Mouse (Mus musculus) G1E-ER4 (cell line): ENCODE results near the gene Uap1l1. TPM values are rescaled to one million over a fixed set of nuclear protein-coding genes. Genes with fewer than 3 reads are reported as not detected.

Experiments
- GATA1 ChIP-seq: IDR thresholded peaks from one replicate; pipeline ENCODE4 v1.8.0; 2012; ENCODE audit warnings: low read length, inconsistent platforms
- polyA plus RNA-seq: library from polyadenylated mRNA; stranded (reverse); fragments of >175 nt; gene quantifications from 2 replicates; pipeline ENCODE4 v1.2.3, GENCODE M21; 2012

The Uap1l1 gene
- polyA plus RNA-seq, 1 experiment: 46.3 TPM

DNA sequence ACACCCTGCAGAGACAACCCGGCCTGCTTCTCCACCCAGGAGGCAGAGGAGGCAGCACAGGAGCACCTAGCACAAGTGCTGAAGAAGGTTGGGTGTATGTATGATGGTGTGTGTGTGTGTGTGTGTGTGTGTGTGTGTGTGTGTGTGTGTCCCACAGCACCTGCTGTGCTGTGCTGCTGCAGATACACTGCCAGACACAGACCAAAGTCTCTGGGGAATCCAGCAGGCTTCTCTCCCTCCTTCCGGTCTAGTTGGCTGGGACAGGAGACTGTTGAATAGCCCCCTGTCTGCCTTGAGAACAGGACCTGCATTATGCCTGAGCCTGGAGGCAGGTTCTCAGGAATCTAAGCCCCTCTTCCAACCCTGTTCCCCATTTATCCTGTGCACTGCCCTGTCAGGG, 7.9 kb upstream of the Uap1l1 start:
- no peak for TF ChIP-seq GATA1

DNA sequence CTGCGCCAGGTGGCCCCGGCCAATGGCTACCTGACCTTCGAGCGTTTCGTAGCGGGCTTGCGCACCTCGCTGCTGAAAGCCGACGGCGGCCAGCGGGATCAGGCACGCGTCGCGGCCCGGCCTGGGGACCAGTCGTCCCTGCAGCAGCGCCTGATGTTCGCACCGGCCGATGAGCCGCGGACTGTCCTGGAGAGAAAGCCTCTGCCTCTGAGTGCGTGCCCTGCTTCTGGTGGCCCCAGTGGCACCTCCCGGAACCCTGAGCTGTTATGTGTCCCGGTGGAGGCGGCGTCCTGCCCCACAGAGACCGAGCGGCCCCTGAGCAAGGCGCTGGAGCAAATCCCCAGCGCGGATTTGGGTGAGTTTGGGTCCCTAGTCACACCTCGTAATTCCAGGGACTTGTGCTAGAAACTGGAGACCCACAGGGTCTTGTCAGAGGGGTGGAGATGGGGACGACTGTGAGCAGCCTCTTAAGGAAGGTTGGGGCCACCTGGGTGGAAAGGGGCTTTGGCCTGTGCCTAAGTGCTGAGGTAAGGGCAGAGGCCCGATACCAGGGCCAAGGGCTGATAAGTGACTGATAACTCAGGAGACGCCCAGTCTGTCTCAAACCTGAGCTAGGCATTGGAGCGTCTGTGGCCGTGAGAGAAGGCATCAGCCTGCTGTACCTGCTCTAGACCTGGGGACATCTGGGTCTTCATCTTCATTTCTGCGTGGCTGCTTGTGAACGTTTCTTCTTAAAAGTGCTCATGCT, 7.3 kb upstream of the Uap1l1 start:
- no peak for TF ChIP-seq GATA1

DNA sequence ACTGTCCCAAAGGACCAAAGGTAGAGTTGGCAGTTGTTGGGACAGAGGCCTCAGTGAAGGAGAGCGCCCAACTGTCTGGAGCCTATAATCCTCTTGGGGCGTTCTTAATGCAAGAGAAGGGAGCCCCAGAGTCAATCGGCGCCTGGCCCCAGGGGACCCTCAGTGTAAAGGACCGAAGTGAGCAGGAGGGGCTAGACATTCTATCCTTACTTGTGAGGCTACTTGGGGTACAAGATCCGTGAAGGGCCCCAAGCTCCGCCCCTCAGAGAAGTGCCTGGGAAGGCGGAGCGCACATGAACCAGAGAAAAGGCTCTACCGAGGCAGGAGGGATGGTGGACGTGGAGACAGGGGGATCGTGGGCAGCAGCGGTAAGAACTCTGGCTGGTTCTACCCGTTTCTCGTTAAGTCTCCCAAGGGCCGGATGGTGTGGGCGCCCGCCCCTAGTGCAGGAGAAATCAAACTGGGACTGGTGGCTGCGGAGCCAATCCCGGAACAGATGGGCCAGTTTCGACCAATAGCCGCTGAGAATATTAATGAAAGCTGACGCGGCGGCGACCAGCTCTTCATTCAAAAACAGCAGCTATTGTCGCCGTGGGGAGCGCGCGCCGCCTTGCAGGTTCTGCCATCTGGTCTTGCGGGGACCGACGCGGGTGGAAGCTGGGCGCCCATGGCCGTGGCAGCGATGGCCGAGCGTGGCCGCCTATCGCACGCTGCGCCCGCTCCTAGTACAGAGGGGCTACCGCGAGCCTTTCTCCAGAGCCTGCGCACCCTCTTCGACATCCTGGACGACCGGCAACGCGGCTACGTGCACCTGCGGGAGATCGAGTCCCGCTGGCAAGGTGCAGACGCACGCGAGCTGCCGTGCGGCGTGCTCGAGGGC, 6.5 kb upstream of the Uap1l1 start, which contains the start of gene Sapcd2:
TSS of gene Sapcd2 (plus strand) at position 558 of the 880 bp plus-strand sequence.
- TF ChIP-seq GATA1: no peak

DNA sequence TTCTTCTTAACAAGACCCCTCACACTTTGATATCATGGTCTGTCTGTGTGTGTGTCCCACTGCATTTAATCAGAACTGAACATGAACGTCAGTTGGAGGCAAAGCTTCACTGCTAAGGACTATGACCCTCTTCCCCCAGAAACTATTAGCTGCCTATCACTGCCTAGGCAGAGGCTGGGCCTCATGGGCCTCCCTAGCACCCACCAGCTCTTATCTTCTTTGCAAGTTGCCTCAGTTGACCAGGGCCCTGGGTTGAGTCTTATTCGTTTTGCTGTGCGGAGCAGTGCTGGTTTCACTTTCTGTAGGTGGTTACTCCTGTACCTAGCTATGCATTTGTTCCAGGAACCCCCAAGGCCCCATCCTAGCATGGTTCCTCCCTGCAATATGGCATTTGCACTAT, 4.5 kb upstream of the Uap1l1 start:
- no peak for TF ChIP-seq GATA1

DNA sequence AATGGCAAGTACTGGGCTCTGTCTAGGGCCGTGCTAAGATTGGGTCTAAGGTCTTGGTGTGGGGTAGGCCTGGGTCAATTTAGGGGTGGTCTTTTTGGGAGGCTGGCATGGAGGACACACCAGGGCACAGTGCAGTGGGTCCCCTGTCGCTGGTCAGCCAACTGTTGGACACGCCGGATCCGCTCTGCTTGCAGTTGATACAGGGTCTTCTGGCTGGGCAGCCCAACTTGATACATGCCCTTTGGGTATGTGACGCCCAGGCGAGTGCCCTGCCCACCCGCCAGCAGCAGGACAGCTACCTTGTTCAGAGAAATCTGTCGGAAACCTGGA, 756 bp downstream of the Uap1l1 start:
- TF ChIP-seq GATA1: no peak

DNA sequence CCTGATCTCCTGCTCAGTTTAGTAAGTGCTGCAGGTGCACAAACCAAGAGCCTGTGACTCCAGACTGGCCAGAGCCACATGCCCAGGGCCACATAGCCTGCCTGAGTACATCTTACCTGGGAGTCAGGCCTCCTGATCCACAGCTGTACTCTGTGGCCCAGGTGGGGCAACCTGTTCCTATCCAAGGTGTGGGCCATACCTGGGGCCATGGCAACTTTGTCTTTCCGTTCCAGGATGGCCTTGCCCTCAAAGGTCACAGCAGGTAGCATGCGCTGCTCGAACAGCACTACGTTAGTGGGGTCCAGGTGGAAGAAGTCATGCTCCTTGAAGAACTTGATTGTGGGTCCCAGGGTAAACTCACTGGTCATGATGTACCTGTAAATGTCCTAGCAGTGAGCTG, 1.2 kb downstream of the Uap1l1 start:
- TF ChIP-seq GATA1: no peak

DNA sequence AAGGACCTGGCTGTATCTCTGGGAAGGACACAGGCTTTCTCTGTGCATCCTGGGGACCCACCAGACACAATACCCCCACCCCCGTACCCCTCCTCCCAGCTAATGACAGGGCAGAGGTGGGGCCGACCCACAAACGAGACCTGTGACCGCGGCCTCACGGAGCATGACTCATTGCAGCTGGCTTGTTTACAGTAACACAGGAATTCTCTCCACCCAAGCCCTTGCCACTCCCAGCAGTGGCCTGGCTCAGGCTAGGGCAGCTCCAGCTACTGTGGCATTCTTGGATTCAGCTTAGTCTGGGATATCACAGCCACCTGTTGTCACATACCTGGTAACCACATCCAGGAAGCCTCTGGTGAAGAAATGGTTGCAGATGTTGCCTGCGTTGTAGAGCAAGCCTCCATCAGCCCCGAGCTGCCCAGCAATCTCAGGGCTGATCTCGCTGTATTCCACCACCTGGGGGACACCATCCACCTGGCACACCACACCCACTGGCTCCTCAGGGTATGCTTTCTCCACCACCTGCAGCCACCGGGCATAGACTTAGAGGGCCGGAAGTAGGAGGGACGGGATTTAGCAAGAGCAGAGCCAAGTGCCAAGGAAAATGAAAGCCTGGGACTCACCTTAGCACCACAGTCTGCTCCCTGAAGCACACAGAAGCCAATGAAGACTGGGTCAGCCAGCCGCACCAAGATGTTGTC, 1.9 kb downstream of the Uap1l1 start:
- no peak for TF ChIP-seq GATA1

DNA sequence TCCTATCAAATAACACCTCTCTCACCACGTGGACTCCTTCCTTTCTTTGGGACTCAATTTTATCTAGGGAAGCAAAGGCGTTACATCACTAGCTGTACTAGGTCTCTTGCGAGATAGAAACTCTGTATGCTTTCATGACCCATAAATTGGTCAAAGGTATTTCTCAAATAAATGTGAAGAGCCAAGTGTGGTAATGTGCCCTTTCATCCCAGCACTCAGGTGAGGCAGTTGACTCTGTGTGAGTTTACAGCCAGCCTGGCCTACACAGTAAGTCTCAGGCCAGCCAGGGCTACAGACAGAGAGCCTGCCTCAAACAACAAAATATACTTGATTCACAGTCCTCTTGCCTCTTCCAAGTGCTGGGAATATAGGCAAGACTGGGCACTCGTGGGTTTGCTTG, 5.6 kb downstream of the Uap1l1 start:
- TF ChIP-seq GATA1: no peak

DNA sequence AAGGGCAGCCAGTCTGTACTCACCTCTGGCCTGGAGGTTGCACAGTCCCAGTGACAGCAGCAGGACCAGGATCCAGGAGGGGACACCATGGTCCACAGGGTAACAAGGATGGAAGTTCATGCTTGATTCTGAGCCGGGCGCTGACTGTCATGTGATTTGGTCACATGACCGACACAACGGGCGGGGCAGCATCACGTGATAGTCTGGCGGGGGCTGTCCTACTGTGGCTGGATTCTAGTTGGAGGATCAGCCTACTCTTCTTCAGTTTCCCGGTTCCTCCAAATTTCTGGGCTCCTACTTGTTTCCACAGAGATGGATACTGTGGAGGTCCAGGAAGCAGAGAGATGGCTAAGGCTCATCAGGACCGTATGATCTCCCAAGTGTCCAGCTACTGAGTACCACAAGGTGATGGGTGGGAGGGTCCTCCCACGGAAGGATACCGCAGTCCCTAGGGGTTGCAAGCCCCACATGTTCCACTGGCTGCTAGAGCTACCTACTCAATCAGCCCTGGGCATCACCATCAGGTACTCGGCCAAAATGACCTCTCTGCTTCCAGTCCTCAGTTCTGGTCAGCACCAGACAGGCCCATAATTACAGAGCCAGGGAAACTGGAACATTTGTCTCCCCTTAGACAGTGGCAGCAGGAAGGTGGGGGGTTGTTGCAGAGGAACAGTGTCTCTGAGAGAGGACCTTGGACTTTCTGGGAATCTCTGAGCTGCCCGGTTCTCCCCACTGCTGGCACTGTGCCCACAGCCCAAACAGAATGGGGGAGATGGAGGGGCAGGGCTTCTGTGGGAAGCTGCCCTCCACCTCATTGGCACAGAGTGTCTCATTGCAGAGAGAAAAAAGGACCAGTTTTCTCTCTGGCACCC, 9.0 kb downstream of the Uap1l1 start, which contains the start of gene Dpp7:
TSS of gene Dpp7 (minus strand) at position 152 of the 872 bp plus-strand sequence.
- TF ChIP-seq GATA1: no peak

DNA sequence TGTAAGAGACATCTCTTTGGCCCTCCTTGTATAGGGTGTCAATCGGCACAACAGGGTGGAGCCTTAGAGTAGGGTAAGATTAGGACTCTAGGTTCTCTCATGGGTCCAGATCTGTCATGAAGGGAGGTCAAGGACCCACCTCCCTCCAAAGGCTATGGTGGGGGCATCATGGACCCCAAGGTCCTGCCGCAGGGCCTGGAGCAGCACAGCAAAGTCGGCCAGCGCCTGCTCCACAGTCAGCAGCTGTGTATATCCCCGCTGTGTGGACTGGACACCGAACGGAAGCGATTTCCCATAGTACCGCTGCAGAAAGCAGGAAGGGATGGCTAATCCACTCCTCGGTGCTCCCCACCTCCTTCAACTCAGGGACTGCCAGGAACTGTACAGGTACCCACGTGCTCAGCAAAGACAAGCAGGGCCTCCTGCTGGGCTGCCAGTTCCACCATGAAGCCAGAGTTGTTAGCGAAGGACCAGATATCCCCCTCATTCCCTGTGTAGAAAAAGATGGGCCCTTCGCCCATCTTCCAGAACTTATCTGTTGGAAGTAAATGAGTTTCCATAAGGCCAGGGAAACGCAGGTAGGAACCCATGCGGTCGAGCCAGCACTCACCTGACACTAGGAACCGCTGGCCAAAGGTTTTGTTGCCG, 9.9 kb downstream of the Uap1l1 start:
- no peak for TF ChIP-seq GATA1

DNA sequence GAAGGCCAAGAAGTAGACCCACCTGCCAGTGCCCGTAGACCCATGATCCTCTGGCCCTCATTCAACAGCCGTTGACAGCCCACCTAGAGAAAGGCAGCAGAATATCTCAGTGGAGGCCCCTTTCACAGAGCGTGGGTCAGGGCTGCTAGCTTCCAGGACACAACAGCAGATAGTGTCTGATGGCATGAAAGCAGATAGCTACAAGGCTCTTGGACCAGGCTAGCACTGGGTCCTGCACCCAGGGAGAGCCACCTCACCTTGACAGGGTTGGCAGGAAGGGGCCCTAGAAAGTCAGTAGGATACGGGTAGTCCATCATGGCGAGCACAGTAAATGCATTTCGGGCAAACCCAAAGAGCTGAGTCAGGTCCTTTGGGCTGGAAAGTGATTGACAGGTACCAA, 11.3 kb downstream of the Uap1l1 start:
- TF ChIP-seq GATA1: no peak

DNA sequence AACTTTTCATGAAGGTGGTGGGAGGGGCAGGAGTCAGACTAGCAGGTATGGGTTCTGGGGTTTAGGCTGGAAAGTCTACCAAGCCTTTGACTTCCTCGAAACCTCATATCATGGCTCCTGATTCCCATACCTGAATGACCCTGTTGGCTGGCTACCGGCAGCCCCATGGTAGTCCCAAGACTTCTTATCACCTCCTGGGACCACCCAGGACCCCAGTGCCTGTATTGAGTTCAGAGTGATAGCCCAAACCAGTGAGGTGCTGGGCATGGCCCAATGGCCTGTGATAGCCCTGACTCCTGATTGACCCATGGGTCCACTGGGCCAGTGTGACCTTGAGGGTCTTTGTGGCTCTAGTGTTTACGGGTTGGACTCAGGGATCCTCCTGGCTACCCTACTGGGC, 14.8 kb downstream of the Uap1l1 start:
- no peak for TF ChIP-seq GATA1

DNA sequence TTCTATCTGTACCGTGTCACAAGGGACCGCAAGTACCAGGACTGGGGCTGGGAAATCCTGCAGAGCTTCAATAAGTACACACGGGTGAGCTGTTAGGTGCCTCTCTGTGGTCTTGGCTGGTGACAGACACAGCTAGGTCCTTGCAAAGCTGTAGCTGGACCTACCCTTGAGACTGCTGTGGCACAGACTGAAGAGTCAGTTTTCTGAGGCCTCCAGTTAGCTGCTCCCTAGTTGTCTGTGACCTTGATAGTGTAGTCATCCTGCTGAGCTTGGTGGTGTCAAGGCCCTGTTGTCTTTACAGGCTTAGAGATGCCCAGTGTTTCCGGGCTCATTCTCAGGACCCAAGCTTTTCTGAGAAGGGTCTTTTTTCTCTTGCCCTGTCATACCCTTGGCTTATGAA, 16.0 kb downstream of the Uap1l1 start:
- no peak for TF ChIP-seq GATA1

DNA sequence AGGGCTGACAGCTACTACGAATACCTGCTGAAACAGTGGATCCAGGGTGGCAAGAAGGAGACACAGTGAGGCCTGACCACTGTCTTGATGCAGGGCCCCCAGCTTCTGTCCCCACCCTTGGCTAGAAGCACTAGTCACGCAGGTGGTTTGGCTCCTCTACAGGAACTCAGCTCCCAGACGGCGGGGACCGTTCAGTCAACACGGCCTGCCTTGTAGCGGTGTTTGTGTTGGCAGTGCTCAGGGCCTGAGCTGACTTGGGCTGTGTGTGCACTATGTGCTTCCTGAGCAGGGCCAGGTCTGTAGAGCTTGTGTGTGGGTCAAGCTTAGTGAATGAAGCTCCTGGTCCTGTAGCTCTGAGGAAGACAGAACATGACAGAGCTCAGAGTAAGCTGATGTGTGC, 17.3 kb downstream of the Uap1l1 start:
- no peak for TF ChIP-seq GATA1

DNA sequence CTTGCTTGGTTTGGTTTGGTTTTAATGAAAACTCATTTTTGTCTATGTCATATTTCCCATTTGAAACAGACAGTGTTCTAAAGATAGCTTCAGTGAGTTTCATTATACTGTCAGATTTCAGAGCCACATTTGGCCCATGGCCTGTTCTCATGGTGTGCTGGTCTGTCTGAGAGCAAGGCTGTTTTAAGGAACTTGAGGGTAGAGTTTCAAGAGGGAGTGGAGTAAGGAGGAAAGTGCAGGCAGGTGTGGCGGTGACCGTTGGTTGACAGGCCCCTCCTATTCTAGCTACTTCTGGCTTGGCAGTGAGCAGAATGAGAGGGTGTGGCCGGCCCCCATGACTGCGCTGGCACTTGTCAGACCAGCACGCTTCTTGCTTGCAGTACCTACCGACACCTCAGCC, 27.2 kb downstream of the Uap1l1 start:
- TF ChIP-seq GATA1: no peak
